Mouse (Mus musculus): ENCODE measurements around the gene Pitpnm2.
A peak's percentile ranks its signal among the peaks of the same experiment; 100 is the strongest.

Gene Pitpnm2

GRCm38 (mm10) chr5:124249614-124250591 lies at the start of gene Pitpnm2:
TSS of gene Pitpnm2 (minus strand) at chr5:124249760.
- peak; percentile 66 for DNase-seq (ENCODE audit: low spot score)

GRCm38 (mm10) chr5:124299307-124299706 lies 49.7 kb upstream of the Pitpnm2 start:
- peak; percentile 49 for DNase-seq (ENCODE audit: low spot score)

- no peak for DNase-seq (ENCODE audit: low spot score)
Observed at GRCm38 (mm10) chr5:124296475-124296874, 46.9 kb upstream of the Pitpnm2 start.

GRCm38 (mm10) chr5:124293967-124294366 lies 44.4 kb upstream of the Pitpnm2 start:
- DNase-seq (ENCODE audit: low spot score), result no peak

- DNase-seq (ENCODE audit: low spot score), result no peak
Observed at GRCm38 (mm10) chr5:124290216-124290615, 40.7 kb upstream of the Pitpnm2 start.

GRCm38 (mm10) chr5:124287616-124288247 lies 38.2 kb upstream of the Pitpnm2 start:
- no peak for DNase-seq (ENCODE audit: low spot score)

GRCm38 (mm10) chr5:124284330-124284729 lies 34.8 kb upstream of the Pitpnm2 start:
- peak; percentile 31 for DNase-seq (ENCODE audit: low spot score)

GRCm38 (mm10) chr5:124282854-124283253 lies 33.3 kb upstream of the Pitpnm2 start:
- no peak for DNase-seq (ENCODE audit: low spot score)

GRCm38 (mm10) chr5:124270226-124270625 lies 20.7 kb upstream of the Pitpnm2 start:
- DNase-seq (ENCODE audit: low spot score), result no peak

- no peak for DNase-seq (ENCODE audit: low spot score)
Observed at GRCm38 (mm10) chr5:124269661-124270060, 20.1 kb upstream of the Pitpnm2 start.

- DNase-seq (ENCODE audit: low spot score), result no peak
Observed at GRCm38 (mm10) chr5:124267652-124268051, 18.1 kb upstream of the Pitpnm2 start.

- no peak for DNase-seq (ENCODE audit: low spot score)
Observed at GRCm38 (mm10) chr5:124266821-124267220, 17.3 kb upstream of the Pitpnm2 start.

GRCm38 (mm10) chr5:124263246-124263645 lies 13.7 kb upstream of the Pitpnm2 start:
- DNase-seq (ENCODE audit: low spot score), result no peak

GRCm38 (mm10) chr5:124262090-124262489 lies 12.5 kb upstream of the Pitpnm2 start:
- no peak for DNase-seq (ENCODE audit: low spot score)

- no peak for DNase-seq (ENCODE audit: low spot score)
Observed at GRCm38 (mm10) chr5:124259133-124259532, 9.6 kb upstream of the Pitpnm2 start.

- no peak for DNase-seq (ENCODE audit: low spot score)
Observed at GRCm38 (mm10) chr5:124258026-124258425, 8.5 kb upstream of the Pitpnm2 start.

GRCm38 (mm10) chr5:124255141-124255540 lies 5.6 kb upstream of the Pitpnm2 start:
- no peak for DNase-seq (ENCODE audit: low spot score)

GRCm38 (mm10) chr5:124253555-124253954 lies 4.0 kb upstream of the Pitpnm2 start:
- DNase-seq (ENCODE audit: low spot score), result no peak

GRCm38 (mm10) chr5:124252580-124253320 lies 3.2 kb upstream of the Pitpnm2 start:
- no peak for DNase-seq (ENCODE audit: low spot score)

GRCm38 (mm10) chr5:124251070-124251469 lies 1.5 kb upstream of the Pitpnm2 start:
- no peak for DNase-seq (ENCODE audit: low spot score)

GRCm38 (mm10) chr5:124248845-124249613 lies 531 bp downstream of the Pitpnm2 start:
- peak; percentile 61 for DNase-seq (ENCODE audit: low spot score)

Data from embryo, embryonic 10.5 days (tissue).